Mouse (Mus musculus) midbrain, embryonic 13.5 days (tissue): ENCODE measurements around the gene Rag2. TPM values are rescaled to one million over a fixed set of nuclear protein-coding genes. Genes with fewer than 3 reads are reported as not detected.

Experiments
- ATAC-seq: fragments of 200-750 bp; cut with Nextera tagmentation; 2 replicates; pipeline ENCODE4 v1.8.0; 2017; ENCODE audit warnings: mild to moderate bottlenecking, moderate TSS enrichment, moderate library complexity
- H3K27ac ChIP-seq: fragments of 300-500 bp; sonication (generic); 2 replicates; pipeline ENCODE4 v1.5.1; 2015; ENCODE audit warnings: inconsistent platforms, mild to moderate bottlenecking, moderate library complexity
- H3K27me3 ChIP-seq: fragments of 300-500 bp; sonication (generic); 2 replicates; pipeline ENCODE4 v1.6.1; 2015; ENCODE audit warnings: mild to moderate bottlenecking, inconsistent platforms
- H3K36me3 ChIP-seq: fragments of 300-500 bp; sonication (generic); 2 replicates; pipeline ENCODE4 v1.6.1; 2015; ENCODE audit warnings: mild to moderate bottlenecking, inconsistent platforms
- H3K4me1 ChIP-seq: fragments of 300-500 bp; sonication (generic); replicated peaks from 2 replicates; pipeline ENCODE4 v1.6.1; 2015; ENCODE audit warnings: inconsistent platforms
- H3K4me2 ChIP-seq: fragments of 300-500 bp; sonication (generic); replicated peaks from 2 replicates; pipeline ENCODE4 v1.6.1; 2015; ENCODE audit warnings: moderate library complexity, mild to moderate bottlenecking, inconsistent platforms
- H3K4me3 ChIP-seq: fragments of 300-500 bp; sonication (generic); replicated peaks from 2 replicates; pipeline ENCODE4 v1.5.1; 2015; ENCODE audit warnings: mild to moderate bottlenecking, inconsistent platforms
- H3K9ac ChIP-seq: fragments of 300-500 bp; sonication (generic); replicated peaks from 2 replicates; pipeline ENCODE4 v1.6.1; 2015; ENCODE audit warnings: mild to moderate bottlenecking, inconsistent platforms
- H3K9me3 ChIP-seq: fragments of 300-500 bp; sonication (generic); 2 replicates; pipeline ENCODE4 v1.6.1; 2016; ENCODE audit warnings: mild to moderate bottlenecking, inconsistent platforms
- WGBS: fragments of 180-500 bp; shearing (Covaris S2); methylation state at CpG from one replicate; pipeline ENCODE4 v1.1.7; 2015; 5-methylcytosine and 5-hydroxymethylcytosine counted together
- polyA plus RNA-seq: library from polyadenylated mRNA; unstranded; fragments of >200 nt; fragmentation: Nextera tagmentation; extraction: Ambion mirVana; gene quantifications from 2 replicates; pipeline ENCODE4 v1.2.1, GENCODE M21; 2015

Rag2 gene
- polyA plus RNA-seq: not detected in 2 replicates

DNA sequence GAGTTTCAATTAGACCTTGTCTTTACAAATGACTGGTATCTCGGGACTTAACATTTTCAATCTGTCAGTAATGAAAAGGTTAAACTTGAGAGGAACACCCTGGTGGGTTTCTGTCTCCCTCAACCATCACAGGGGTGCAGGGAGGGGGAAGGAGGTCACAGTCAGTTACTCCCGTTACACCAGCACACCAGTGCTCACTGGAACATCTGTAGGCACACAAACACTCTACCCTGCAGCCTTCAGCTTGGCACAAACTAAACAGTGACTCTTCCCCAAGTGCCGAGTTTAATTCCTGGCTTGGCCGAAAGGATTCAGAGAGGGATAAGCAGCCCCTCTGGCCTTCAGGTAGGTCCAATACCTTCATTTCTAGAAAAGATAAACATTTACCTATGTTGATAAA lies at the start of gene Rag2:
Gene Rag2 (plus strand): TSS at position 193 of the 400 bp plus-strand sequence.
- H3K9me3 ChIP-seq: no peaks in the 10 kb centered on the region

DNA sequence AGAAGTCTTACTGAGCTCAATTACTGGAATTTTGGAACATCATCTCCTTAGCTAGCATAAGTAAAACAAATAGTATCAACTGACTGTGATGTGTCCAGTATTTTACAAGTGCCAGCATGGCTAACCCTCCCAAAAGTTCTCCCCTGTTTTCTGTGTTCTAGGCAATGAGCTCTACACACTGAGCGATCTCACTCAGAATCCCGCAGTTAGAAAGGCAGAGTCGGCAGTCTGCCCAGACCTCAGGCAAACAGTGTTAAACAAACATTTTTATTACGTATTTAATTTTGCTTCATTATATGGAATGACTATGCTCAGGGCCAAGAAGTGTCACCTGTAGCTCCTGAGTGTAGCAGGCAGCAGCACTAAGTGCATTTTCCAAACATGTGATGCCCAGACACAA lies 47.3 kb upstream of the Rag2 start:
- no peak overlapping the region for H3K27ac ChIP-seq
- H3K27me3 ChIP-seq: no peaks in the 10 kb centered on the region
- H3K9me3 ChIP-seq: no peaks in the 10 kb centered on the region
- no peak overlapping the region for H3K4me3 ChIP-seq
- H3K9ac ChIP-seq: no peak overlapping the region
- no peak for ATAC-seq
- H3K4me1 ChIP-seq: no peaks in the 10 kb centered on the region
- H3K36me3 ChIP-seq: no peaks in the 10 kb centered on the region
- 93% methylated on average over 4 of the region's 4 CpGs for WGBS
- no peak overlapping the region for H3K4me2 ChIP-seq

More for the DNA sequence above, at the start of gene Rag2:
- no peak within 1 kb of the TSS for H3K4me3 ChIP-seq
- 61% methylated on average over 4 of the region's 4 CpGs for WGBS
- no peak within 1 kb of the TSS for H3K27ac ChIP-seq
- no peak for ATAC-seq
- H3K9ac ChIP-seq: no peak within 1 kb of the TSS
- no peak within 1 kb of the TSS for H3K4me2 ChIP-seq
- no peaks in the 10 kb centered on the region for H3K36me3 ChIP-seq
- H3K4me1 ChIP-seq: peaks cover 26% of the 10 kb centered on the region
- no peaks in the 10 kb centered on the region for H3K27me3 ChIP-seq

DNA sequence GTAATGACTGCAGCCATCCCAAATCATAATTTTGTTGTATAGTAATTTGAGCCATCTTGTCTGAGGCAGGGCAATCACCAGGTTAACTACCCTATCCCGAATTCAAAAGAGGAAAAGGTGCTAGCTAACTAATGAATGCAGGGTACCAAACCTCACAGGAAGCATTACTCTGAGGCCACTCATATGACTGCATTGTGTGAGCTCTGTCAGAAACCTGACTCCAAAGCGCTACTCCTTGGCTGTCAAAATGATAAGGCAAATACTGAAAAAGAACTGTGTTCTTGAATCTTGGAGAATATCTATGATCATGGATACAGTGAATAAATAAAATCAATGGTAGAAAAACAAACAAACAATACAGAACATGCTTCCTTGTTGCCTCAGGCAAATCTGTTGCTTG lies 44.5 kb upstream of the Rag2 start:
- no peak for ATAC-seq
- no peak overlapping the region for H3K9ac ChIP-seq
- no peaks in the 10 kb centered on the region for H3K36me3 ChIP-seq
- no peak overlapping the region for H3K4me2 ChIP-seq
- no peaks in the 10 kb centered on the region for H3K4me1 ChIP-seq
- 87% methylated on average over 2 of the region's 2 CpGs for WGBS
- no peak overlapping the region for H3K27ac ChIP-seq
- H3K4me3 ChIP-seq: no peak overlapping the region
- no peaks in the 10 kb centered on the region for H3K9me3 ChIP-seq
- H3K27me3 ChIP-seq: no peaks in the 10 kb centered on the region

DNA sequence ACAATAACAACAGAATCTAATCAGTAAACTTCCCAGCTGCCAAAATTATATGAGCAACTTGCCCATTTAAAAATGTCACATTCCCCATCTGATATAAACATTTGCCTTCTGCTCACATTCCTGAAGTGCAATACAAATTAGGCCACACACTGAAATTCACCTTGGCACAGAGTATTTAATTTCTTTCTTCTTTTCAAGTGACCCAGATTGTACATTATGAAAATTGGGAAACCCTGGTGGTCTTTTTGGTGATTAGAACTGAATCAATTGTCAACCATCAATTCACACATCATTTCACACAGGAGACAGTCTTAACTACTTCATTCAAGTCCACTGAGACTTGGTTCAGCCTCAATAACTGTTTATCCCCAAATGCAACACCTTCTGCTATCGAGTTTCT lies 44.1 kb upstream of the Rag2 start:
- Histone ChIP-seq H3K27ac (no peak overlapping the region), H3K36me3 (no peaks in the 10 kb centered on the region), H3K9me3 (no peaks in the 10 kb centered on the region), H3K27me3 (no peaks in the 10 kb centered on the region), H3K9ac (no peak overlapping the region), H3K4me2 (no peak overlapping the region), H3K4me1 (no peaks in the 10 kb centered on the region), H3K4me3 (no peak overlapping the region)
- no peak for ATAC-seq
- 63% methylated on average over 1 of the region's 1 CpGs for WGBS

DNA sequence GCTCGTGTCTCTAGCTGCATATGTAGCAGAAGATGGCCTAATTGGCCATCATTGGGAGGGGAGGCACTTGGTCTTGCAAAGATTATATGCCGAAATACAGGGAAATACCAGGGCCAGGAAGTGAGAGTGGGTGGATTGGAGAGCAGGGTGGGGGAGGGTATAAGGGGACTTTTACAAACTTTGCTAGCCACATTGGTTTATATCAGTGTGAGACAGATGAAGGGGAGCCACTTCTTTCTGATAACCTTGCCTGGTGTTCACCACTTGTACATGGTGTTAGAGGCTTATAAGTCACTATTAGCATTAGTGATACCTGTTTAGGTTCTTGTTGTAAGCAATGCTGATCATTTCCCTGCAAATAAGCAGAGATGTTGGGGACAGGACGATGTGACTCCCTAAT lies 43.5 kb upstream of the Rag2 start:
- Histone ChIP-seq H3K9me3 (no peaks in the 10 kb centered on the region), H3K9ac (no peak overlapping the region), H3K36me3 (no peaks in the 10 kb centered on the region), H3K4me3 (no peak overlapping the region), H3K4me1 (no peaks in the 10 kb centered on the region), H3K27ac (no peak overlapping the region), H3K4me2 (no peak overlapping the region), H3K27me3 (no peaks in the 10 kb centered on the region)
- no peak for ATAC-seq
- 87% methylated on average over 3 of the region's 3 CpGs for WGBS

DNA sequence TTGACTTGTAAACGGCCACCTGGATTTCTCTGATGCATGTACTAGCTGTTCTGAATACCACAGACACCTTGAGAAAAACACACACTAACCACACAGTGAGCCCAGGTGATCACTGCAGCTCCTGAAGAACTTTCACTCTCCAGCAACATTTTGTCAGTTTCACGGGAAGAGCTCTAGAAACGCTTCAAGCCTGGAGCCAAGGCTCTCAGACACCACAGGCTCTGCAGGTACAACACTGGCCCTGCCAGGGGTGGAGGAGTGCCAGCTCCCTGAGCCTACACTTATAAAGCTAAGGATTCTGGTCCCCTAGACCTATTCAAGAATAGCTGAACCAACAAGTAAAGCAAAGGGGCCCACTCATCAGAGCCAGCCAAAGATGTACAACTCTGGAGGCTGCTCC lies 43.1 kb upstream of the Rag2 start:
- H3K4me2 ChIP-seq: no peak overlapping the region
- no peaks in the 10 kb centered on the region for H3K9me3 ChIP-seq
- H3K27me3 ChIP-seq: no peaks in the 10 kb centered on the region
- 86% methylated on average over 3 of the region's 3 CpGs for WGBS
- H3K9ac ChIP-seq: no peak overlapping the region
- no peak overlapping the region for H3K27ac ChIP-seq
- H3K4me1 ChIP-seq: no peaks in the 10 kb centered on the region
- no peaks in the 10 kb centered on the region for H3K36me3 ChIP-seq
- H3K4me3 ChIP-seq: no peak overlapping the region
- ATAC-seq: no peak

DNA sequence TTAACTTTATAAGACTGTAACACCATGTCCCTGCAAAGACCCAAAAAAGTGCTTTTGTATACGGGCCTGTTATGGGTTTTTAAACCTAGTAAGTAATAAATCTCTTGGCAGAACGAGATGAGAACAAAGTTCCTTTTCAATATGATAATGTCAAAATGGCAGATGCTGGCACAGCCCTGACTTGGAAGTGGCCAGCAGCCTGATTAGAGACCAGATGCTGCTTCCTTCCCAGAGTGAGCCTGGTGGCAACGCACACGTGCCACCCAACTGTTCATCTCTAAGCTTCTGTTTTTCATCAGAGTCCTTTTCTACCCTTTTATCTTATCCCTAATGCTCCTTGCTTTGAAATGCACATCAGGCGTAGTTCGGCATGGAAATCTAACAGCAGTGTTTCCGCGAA lies 33.2 kb upstream of the Rag2 start:
- H3K27ac ChIP-seq: 0 out of 2 replicates have a peak overlapping the region, but pooled peaks have one; percentile 81
- H3K27me3 ChIP-seq: no peaks in the 10 kb centered on the region
- WGBS: 36% methylated on average over 8 of the region's 8 CpGs
- H3K4me3 ChIP-seq: no peak overlapping the region
- peaks cover 36% of the 10 kb centered on the region for H3K4me1 ChIP-seq
- no peak overlapping the region for H3K4me2 ChIP-seq
- H3K9me3 ChIP-seq: no peaks in the 10 kb centered on the region
- 0 out of 2 replicates have a peak, but pooled peaks have one; percentile 48 for ATAC-seq
- H3K36me3 ChIP-seq: no peaks in the 10 kb centered on the region
- H3K9ac ChIP-seq: no peak overlapping the region

DNA sequence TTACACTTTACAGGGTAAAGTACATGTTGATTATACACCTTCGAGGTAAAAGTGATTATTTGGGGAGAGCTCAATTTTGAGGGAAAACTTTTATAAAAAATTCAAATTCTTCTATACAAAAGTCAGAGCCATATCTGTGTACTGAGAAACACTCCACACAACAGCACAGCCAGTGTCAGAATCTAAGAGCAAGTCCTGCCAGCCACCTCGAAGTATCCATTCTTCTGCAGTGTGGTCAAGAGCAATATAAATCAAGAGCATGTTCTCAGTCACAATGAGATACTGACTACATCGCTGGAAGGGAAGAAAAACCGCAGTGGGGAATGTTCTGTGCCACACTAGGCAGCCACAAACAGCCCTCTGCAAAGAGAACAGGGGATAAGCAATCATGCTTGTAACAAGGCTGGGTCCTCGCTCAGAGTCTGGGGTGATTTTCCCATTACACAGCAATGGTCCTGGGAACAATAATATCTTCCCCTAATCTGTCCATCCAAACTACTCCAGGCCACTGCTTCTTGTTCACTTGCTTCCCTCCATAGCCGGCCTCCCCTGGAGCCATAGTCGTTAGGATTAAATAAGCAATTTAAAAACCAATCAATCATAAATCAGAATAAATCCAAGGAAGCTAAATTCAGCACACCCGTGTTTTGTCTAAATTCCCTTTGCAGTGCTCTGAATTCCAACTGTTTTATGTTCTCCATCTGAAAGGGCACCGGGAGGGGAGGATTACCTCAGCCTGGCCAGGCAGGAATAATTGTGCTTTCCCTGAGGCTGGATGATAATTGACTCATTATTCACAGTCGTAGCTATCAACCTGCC lies 32.3 kb upstream of the Rag2 start:
- H3K9me3 ChIP-seq: no peaks in the 10 kb centered on the region
- peak overlapping the region; percentile 81 for H3K27ac ChIP-seq
- 13% methylated on average over 10 of the region's 10 CpGs for WGBS
- H3K27me3 ChIP-seq: no peaks in the 10 kb centered on the region
- H3K4me1 ChIP-seq: peaks cover 36% of the 10 kb centered on the region
- 0 out of 2 replicates have a peak overlapping the region, but pooled peaks have one; percentile 23 for H3K9ac ChIP-seq
- no peak overlapping the region for H3K4me3 ChIP-seq
- ATAC-seq: peak; percentile 86
- 0 out of 2 replicates have a peak overlapping the region, but pooled peaks have one; percentile 9 for H3K4me2 ChIP-seq
- no peaks in the 10 kb centered on the region for H3K36me3 ChIP-seq

DNA sequence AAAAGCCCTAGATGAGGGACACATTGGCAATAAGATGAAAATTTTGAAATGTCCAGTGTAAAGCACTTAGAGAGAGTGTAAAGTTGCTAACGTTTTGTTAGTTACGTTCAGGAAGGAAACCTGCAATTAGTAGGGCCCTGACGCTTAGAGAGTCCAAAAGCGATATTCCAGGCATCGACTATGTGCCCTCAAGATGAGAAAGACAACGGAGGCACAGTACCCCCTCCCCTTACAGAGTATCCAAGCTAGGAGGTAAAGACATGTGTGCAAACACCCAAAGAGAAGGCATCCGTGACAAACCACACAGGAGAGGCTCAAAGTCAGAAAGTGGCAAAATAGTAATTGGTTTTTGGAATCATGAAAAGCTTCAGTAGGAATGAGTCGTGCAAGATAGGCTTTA lies 31.6 kb upstream of the Rag2 start:
- H3K4me2 ChIP-seq: 0 out of 2 replicates have a peak overlapping the region, but pooled peaks have one; percentile 9
- ATAC-seq: peak; percentile 51; the same call in 1 of the 2 replicates
- H3K9me3 ChIP-seq: no peaks in the 10 kb centered on the region
- H3K27me3 ChIP-seq: no peaks in the 10 kb centered on the region
- H3K4me3 ChIP-seq: no peak overlapping the region
- WGBS: 36% methylated on average over 8 of the region's 8 CpGs
- no peaks in the 10 kb centered on the region for H3K36me3 ChIP-seq
- peak overlapping the region; percentile 81 for H3K27ac ChIP-seq
- H3K4me1 ChIP-seq: peaks cover 37% of the 10 kb centered on the region
- 0 out of 2 replicates have a peak overlapping the region, but pooled peaks have one; percentile 10 for H3K9ac ChIP-seq

DNA sequence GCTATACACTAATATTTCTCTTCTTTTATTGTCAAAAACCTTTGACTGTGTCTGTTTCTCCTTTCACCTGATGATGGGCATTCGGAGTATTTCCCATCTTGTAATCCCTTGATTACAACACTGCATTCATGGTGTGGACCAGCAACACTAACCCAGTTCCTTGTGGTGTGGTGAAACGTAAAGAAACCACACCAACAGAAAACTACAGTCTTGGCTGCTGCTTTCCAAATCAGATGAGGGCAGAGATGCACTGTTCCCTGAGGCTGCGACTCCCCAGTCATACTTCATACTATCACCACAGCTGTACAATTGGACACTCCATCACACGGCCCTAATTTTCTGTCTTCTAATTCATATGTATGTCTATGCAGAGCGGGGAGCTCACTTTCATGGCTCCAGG lies 29.8 kb upstream of the Rag2 start:
- WGBS: 84% methylated on average over 5 of the region's 5 CpGs
- no peak for ATAC-seq

DNA sequence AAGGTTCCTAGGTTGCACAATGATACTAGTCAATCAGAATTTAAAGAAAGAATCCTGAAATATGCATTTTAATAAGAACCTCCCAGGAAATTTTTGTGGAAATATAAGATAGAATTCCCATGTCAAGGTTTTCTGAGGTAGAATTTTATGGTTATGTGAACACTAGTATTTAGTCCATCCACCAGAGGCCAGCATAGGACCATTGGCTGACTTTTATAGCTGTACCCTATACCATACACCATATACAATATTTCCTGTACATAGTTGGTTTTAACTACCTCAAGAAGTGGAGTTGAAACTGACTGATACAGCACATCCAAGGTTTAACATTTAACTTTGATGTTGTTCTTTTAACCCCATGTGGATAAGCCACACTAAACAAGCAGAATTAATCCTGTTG lies 27.3 kb upstream of the Rag2 start:
- Histone ChIP-seq H3K9ac (no peak overlapping the region), H3K36me3 (no peaks in the 10 kb centered on the region), H3K27ac (0 out of 2 replicates have a peak overlapping the region, but pooled peaks have one; percentile 30), H3K27me3 (no peaks in the 10 kb centered on the region), H3K4me1 (peaks cover 50% of the 10 kb centered on the region), H3K9me3 (no peaks in the 10 kb centered on the region), H3K4me3 (no peak overlapping the region), H3K4me2 (no peak overlapping the region)
- no peak for ATAC-seq

More for the DNA sequence above, 29.8 kb upstream of the Rag2 start:
- H3K27me3 ChIP-seq: no peaks in the 10 kb centered on the region
- H3K9ac ChIP-seq: no peak overlapping the region
- H3K4me2 ChIP-seq: no peak overlapping the region
- H3K27ac ChIP-seq: no peak overlapping the region
- peaks cover 49% of the 10 kb centered on the region for H3K4me1 ChIP-seq
- H3K9me3 ChIP-seq: no peaks in the 10 kb centered on the region
- no peaks in the 10 kb centered on the region for H3K36me3 ChIP-seq
- H3K4me3 ChIP-seq: no peak overlapping the region

DNA sequence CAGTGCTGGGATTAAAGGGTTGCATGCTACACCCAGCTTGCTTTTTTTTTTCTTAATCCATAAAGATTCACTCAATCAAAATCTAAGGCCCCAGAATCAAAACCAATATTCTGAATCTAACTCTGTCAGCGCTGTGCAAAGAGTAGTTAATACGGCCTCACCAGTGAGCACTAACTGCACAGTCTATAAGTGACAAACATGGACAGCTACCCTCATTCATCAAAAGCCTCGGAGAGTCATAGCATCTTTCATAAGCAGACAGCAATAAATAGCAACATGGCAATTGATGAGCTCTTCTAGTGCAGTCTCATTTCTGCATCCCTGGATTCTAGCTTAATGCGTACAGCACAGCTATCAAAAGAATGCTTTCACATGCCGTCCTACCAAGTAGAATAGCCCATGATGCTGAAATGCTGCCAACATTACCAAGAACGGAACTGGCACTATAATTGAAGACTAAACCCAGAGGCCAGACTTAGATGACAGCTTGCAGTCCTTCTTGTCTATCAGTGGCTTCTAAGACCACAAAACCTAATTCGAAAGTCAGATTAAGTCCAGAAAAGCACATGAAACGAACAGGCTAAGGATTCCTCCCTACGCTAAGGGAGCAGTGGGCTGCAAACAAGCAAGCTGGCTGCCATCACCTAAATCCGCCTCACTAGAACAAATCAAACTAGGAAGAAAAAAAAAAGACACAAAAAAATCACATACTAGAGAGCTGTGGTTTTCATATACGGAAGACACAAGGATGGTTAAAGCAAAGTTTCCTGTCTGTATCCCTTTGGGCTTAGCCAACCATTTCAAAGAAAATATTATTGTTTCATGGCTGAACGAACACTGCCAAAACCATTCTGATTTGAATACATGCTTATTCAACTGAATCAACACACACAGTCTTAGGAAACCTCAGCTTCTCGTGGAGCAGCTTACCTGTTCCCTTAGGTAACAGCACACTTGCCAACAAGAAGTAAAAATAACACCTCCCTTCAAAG lies 26.0 kb upstream of the Rag2 start:
- no peaks in the 10 kb centered on the region for H3K27me3 ChIP-seq
- H3K9ac ChIP-seq: no peak overlapping the region
- peak overlapping the region; percentile 57 for H3K27ac ChIP-seq
- H3K4me3 ChIP-seq: no peak overlapping the region
- WGBS: 35% methylated on average over 13 of the region's 13 CpGs
- peak overlapping the region; percentile 9; the same call in 1 of the 2 replicates for H3K4me2 ChIP-seq
- peaks cover 37% of the 10 kb centered on the region for H3K4me1 ChIP-seq
- H3K9me3 ChIP-seq: no peaks in the 10 kb centered on the region
- ATAC-seq: no peak
- H3K36me3 ChIP-seq: 0 out of 2 replicates have a peak, but pooled peaks cover 2% of the 10 kb centered on the region
